Mouse (Mus musculus): Measurements from ENCODE around the gene Aimp1. TPM values are rescaled to one million over a fixed set of nuclear protein-coding genes. Genes with fewer than 3 reads are reported as not detected.
A peak's percentile ranks its signal among the peaks of the same experiment; 100 is the strongest.

Gene Aimp1
- polyA plus RNA-seq, 1 experiment from 2014 or later = 87.1 TPM

GRCm38 (mm10) chr3:132677494-132677893 is 6.7 kb downstream of the Aimp1 start:
- Histone ChIP-seq H3K27ac (ENCODE audit: low read depth, low read length) (no peak overlapping the region), H3K9ac (ENCODE audit: low read length) (no peak overlapping the region), H3K27me3 (ENCODE audit: control insufficient read depth, insufficient read depth, low read length) (no peaks in the 10 kb centered on the region), H3K36me3 (ENCODE audit: control insufficient read depth, insufficient read depth, low read length) (peaks cover 2% of the 10 kb centered on the region; the same call in 1 of the 2 replicates), H3K4me3 (ENCODE audit: low read depth, low read length) (no peak overlapping the region), H3K4me2 (ENCODE audit: low read depth, low read length, severe bottlenecking) (no peak overlapping the region), H3K9me3 (ENCODE audit: control insufficient read depth, low read length) (no peaks in the 10 kb centered on the region), H3K4me1 (replicated peaks; ENCODE audit: control insufficient read depth, insufficient read depth, low read length) (no peaks in the 10 kb centered on the region)
- DNase-seq (ENCODE audit: low spot score) = no peak
- no peak for ATAC-seq (replicated peaks; ENCODE audit: low FRiP score)
- WGBS = 83% methylated on average over 2 of the region's 2 CpGs

- no peak for DNase-seq (ENCODE audit: low spot score)
- WGBS = 88% methylated on average over 2 of the region's 2 CpGs
- no peaks in the 10 kb centered on the region for H3K4me1 ChIP-seq (replicated peaks; ENCODE audit: control insufficient read depth, insufficient read depth, low read length)
- H3K36me3 ChIP-seq (ENCODE audit: control insufficient read depth, insufficient read depth, low read length) = no peaks in the 10 kb centered on the region; the same call in 1 of the 2 replicates
- no peak overlapping the region for H3K4me2 ChIP-seq (ENCODE audit: low read depth, low read length, severe bottlenecking)
- ATAC-seq (replicated peaks; ENCODE audit: low FRiP score) = 0 out of 2 replicates have a peak, but pooled peaks have one; percentile 39
- H3K9ac ChIP-seq (ENCODE audit: low read length) = no peak overlapping the region
- H3K4me3 ChIP-seq (ENCODE audit: low read depth, low read length) = no peak overlapping the region
- no peaks in the 10 kb centered on the region for H3K27me3 ChIP-seq (ENCODE audit: control insufficient read depth, insufficient read depth, low read length)
- H3K9me3 ChIP-seq (ENCODE audit: control insufficient read depth, low read length) = no peaks in the 10 kb centered on the region
- no peak overlapping the region for H3K27ac ChIP-seq (ENCODE audit: low read depth, low read length)
These were observed 28.2 kb downstream of the Aimp1 start for GRCm38 (mm10) chr3:132655955-132656354.

- Histone ChIP-seq H3K9ac (ENCODE audit: low read length) (no peak overlapping the region), H3K36me3 (ENCODE audit: control insufficient read depth, insufficient read depth, low read length) (no peaks in the 10 kb centered on the region), H3K9me3 (ENCODE audit: control insufficient read depth, low read length) (no peaks in the 10 kb centered on the region), H3K27me3 (ENCODE audit: control insufficient read depth, insufficient read depth, low read length) (no peaks in the 10 kb centered on the region), H3K27ac (ENCODE audit: low read depth, low read length) (no peak overlapping the region), H3K4me3 (ENCODE audit: low read depth, low read length) (no peak overlapping the region), H3K4me1 (replicated peaks; ENCODE audit: control insufficient read depth, insufficient read depth, low read length) (no peaks in the 10 kb centered on the region), H3K4me2 (ENCODE audit: low read depth, low read length, severe bottlenecking) (no peak overlapping the region)
- ATAC-seq (replicated peaks; ENCODE audit: low FRiP score) (no peak), DNase-seq (ENCODE audit: low spot score) (no peak)
- 84% methylated on average over 7 of the region's 7 CpGs for WGBS
These were observed 30.2 kb downstream of the Aimp1 start for GRCm38 (mm10) chr3:132653959-132654358.

GRCm38 (mm10) chr3:132651776-132652175 is 32.4 kb downstream of the Aimp1 start:
- Histone ChIP-seq H3K4me2 (ENCODE audit: low read depth, low read length, severe bottlenecking) (no peak overlapping the region), H3K27ac (ENCODE audit: low read depth, low read length) (no peak overlapping the region), H3K4me1 (replicated peaks; ENCODE audit: control insufficient read depth, insufficient read depth, low read length) (no peaks in the 10 kb centered on the region), H3K9me3 (ENCODE audit: control insufficient read depth, low read length) (no peaks in the 10 kb centered on the region), H3K36me3 (ENCODE audit: control insufficient read depth, insufficient read depth, low read length) (no peaks in the 10 kb centered on the region), H3K4me3 (ENCODE audit: low read depth, low read length) (no peak overlapping the region), H3K9ac (ENCODE audit: low read length) (no peak overlapping the region), H3K27me3 (ENCODE audit: control insufficient read depth, insufficient read depth, low read length) (no peaks in the 10 kb centered on the region)
- DNase-seq (ENCODE audit: low spot score) = no peak
- no peak for ATAC-seq (replicated peaks; ENCODE audit: low FRiP score)
- 85% methylated on average over 3 of the region's 3 CpGs for WGBS

- Histone ChIP-seq H3K9me3 (ENCODE audit: control insufficient read depth, low read length) (no peaks in the 10 kb centered on the region), H3K27ac (ENCODE audit: low read depth, low read length) (no peak overlapping the region), H3K9ac (ENCODE audit: low read length) (no peak overlapping the region), H3K4me2 (ENCODE audit: low read depth, low read length, severe bottlenecking) (no peak overlapping the region), H3K4me3 (ENCODE audit: low read depth, low read length) (no peak overlapping the region), H3K27me3 (ENCODE audit: control insufficient read depth, insufficient read depth, low read length) (no peaks in the 10 kb centered on the region), H3K4me1 (replicated peaks; ENCODE audit: control insufficient read depth, insufficient read depth, low read length) (no peaks in the 10 kb centered on the region), H3K36me3 (ENCODE audit: control insufficient read depth, insufficient read depth, low read length) (no peaks in the 10 kb centered on the region)
- WGBS = 89% methylated on average over 5 of the region's 5 CpGs
- ATAC-seq (replicated peaks; ENCODE audit: low FRiP score) (no peak), DNase-seq (ENCODE audit: low spot score) (no peak)
These were observed 34.0 kb downstream of the Aimp1 start for GRCm38 (mm10) chr3:132650191-132650590.

- Histone ChIP-seq H3K27ac (ENCODE audit: low read depth, low read length) (no peak overlapping the region), H3K4me2 (ENCODE audit: low read depth, low read length, severe bottlenecking) (no peak overlapping the region), H3K9me3 (ENCODE audit: control insufficient read depth, low read length) (no peaks in the 10 kb centered on the region), H3K36me3 (ENCODE audit: control insufficient read depth, insufficient read depth, low read length) (no peaks in the 10 kb centered on the region), H3K27me3 (ENCODE audit: control insufficient read depth, insufficient read depth, low read length) (no peaks in the 10 kb centered on the region), H3K9ac (ENCODE audit: low read length) (no peak overlapping the region), H3K4me1 (replicated peaks; ENCODE audit: control insufficient read depth, insufficient read depth, low read length) (no peaks in the 10 kb centered on the region), H3K4me3 (ENCODE audit: low read depth, low read length) (no peak overlapping the region)
- ATAC-seq (replicated peaks; ENCODE audit: low FRiP score) (no peak), DNase-seq (ENCODE audit: low spot score) (no peak)
- 87% methylated on average over 7 of the region's 7 CpGs for WGBS
These were observed 34.8 kb downstream of the Aimp1 start for GRCm38 (mm10) chr3:132649368-132649767.

GRCm38 (mm10) chr3:132646814-132647213 is 37.4 kb downstream of the Aimp1 start:
- H3K9me3 ChIP-seq (ENCODE audit: control insufficient read depth, low read length) = no peaks in the 10 kb centered on the region
- no peak for ATAC-seq (replicated peaks; ENCODE audit: low FRiP score)
- no peak overlapping the region for H3K27ac ChIP-seq (ENCODE audit: low read depth, low read length)
- H3K4me1 ChIP-seq (replicated peaks; ENCODE audit: control insufficient read depth, insufficient read depth, low read length) = no peaks in the 10 kb centered on the region
- H3K4me3 ChIP-seq (ENCODE audit: low read depth, low read length) = no peak overlapping the region
- 64% methylated on average over 1 of the region's 1 CpGs for WGBS
- H3K27me3 ChIP-seq (ENCODE audit: control insufficient read depth, insufficient read depth, low read length) = no peaks in the 10 kb centered on the region
- H3K36me3 ChIP-seq (ENCODE audit: control insufficient read depth, insufficient read depth, low read length) = no peaks in the 10 kb centered on the region
- H3K4me2 ChIP-seq (ENCODE audit: low read depth, low read length, severe bottlenecking) = no peak overlapping the region
- no peak for DNase-seq (ENCODE audit: low spot score)
- H3K9ac ChIP-seq (ENCODE audit: low read length) = no peak overlapping the region

GRCm38 (mm10) chr3:132644071-132644470 is 40.1 kb downstream of the Aimp1 start:
- ATAC-seq (replicated peaks; ENCODE audit: low FRiP score) = no peak
- H3K27ac ChIP-seq (ENCODE audit: low read depth, low read length) = no peak overlapping the region
- no peak overlapping the region for H3K9ac ChIP-seq (ENCODE audit: low read length)
- H3K27me3 ChIP-seq (ENCODE audit: control insufficient read depth, insufficient read depth, low read length) = no peaks in the 10 kb centered on the region
- 96% methylated on average over 4 of the region's 4 CpGs for WGBS
- H3K9me3 ChIP-seq (ENCODE audit: control insufficient read depth, low read length) = no peaks in the 10 kb centered on the region
- H3K36me3 ChIP-seq (ENCODE audit: control insufficient read depth, insufficient read depth, low read length) = no peaks in the 10 kb centered on the region
- no peak overlapping the region for H3K4me3 ChIP-seq (ENCODE audit: low read depth, low read length)
- no peak for DNase-seq (ENCODE audit: low spot score)
- H3K4me1 ChIP-seq (replicated peaks; ENCODE audit: control insufficient read depth, insufficient read depth, low read length) = no peaks in the 10 kb centered on the region
- H3K4me2 ChIP-seq (ENCODE audit: low read depth, low read length, severe bottlenecking) = no peak overlapping the region

GRCm38 (mm10) chr3:132637080-132637479 is 47.1 kb downstream of the Aimp1 start:
- H3K27ac ChIP-seq (ENCODE audit: low read depth, low read length) = no peak overlapping the region
- no peaks in the 10 kb centered on the region for H3K27me3 ChIP-seq (ENCODE audit: control insufficient read depth, insufficient read depth, low read length)
- no peak overlapping the region for H3K9ac ChIP-seq (ENCODE audit: low read length)
- no peak overlapping the region for H3K4me3 ChIP-seq (ENCODE audit: low read depth, low read length)
- ATAC-seq (replicated peaks; ENCODE audit: low FRiP score) = no peak
- DNase-seq (ENCODE audit: low spot score) = no peak
- 91% methylated on average over 3 of the region's 3 CpGs for WGBS
- no peaks in the 10 kb centered on the region for H3K36me3 ChIP-seq (ENCODE audit: control insufficient read depth, insufficient read depth, low read length)
- H3K9me3 ChIP-seq (ENCODE audit: control insufficient read depth, low read length) = no peaks in the 10 kb centered on the region
- no peak overlapping the region for H3K4me2 ChIP-seq (ENCODE audit: low read depth, low read length, severe bottlenecking)
- H3K4me1 ChIP-seq (replicated peaks; ENCODE audit: control insufficient read depth, insufficient read depth, low read length) = no peaks in the 10 kb centered on the region
